Mouse (Mus musculus) heart, embryonic 10.5 days (tissue): ENCODE measurements around the gene Ccdc188. TPM values are rescaled to one million over a fixed set of nuclear protein-coding genes. Genes with fewer than 3 reads are reported as not detected.
A peak's percentile ranks its signal among the peaks of the same experiment; 100 is the strongest.

Experiments
- DNase-seq: peaks from one replicate; pipeline ENCODE4 v3.0.0-alpha.2; 2017; ENCODE audit warnings: low spot score
- H3K27ac ChIP-seq: fragments of 300-500 bp; sonication (generic); 2 replicates; pipeline ENCODE4 v1.5.1; 2016; ENCODE audit warnings: mild to moderate bottlenecking
- H3K27me3 ChIP-seq: fragments of 300-500 bp; sonication (generic); 2 replicates; pipeline ENCODE4 v1.6.1; 2016; ENCODE audit warnings: mild to moderate bottlenecking; ENCODE audit not compliant: poor library complexity, insufficient read depth, severe bottlenecking
- H3K36me3 ChIP-seq: fragments of 300-500 bp; sonication (generic); 2 replicates; pipeline ENCODE4 v1.6.1; 2016; ENCODE audit warnings: mild to moderate bottlenecking, moderate library complexity
- H3K4me1 ChIP-seq: fragments of 300-500 bp; sonication (generic); 2 replicates; pipeline ENCODE4 v1.6.1; 2016; ENCODE audit warnings: mild to moderate bottlenecking
- H3K4me3 ChIP-seq: fragments of 300-500 bp; sonication (generic); 2 replicates; pipeline ENCODE4 v1.5.1; 2016; ENCODE audit warnings: mild to moderate bottlenecking, moderate library complexity
- H3K9me3 ChIP-seq: fragments of 300-500 bp; sonication (generic); 2 replicates; pipeline ENCODE4 v1.6.1; 2016; ENCODE audit warnings: mild to moderate bottlenecking, moderate library complexity
- WGBS: fragments of 180-500 bp; shearing (Covaris S2); methylation state at CpG from one replicate; pipeline ENCODE4 v1.1.7; 2016; 5-methylcytosine and 5-hydroxymethylcytosine counted together
- polyA plus RNA-seq: library from polyadenylated mRNA; unstranded; fragments of >200 nt; fragmentation: Nextera tagmentation; extraction: Ambion mirVana; gene quantifications from 2 replicates; pipeline ENCODE4 v1.2.1, GENCODE M21; 2016

Gene Ccdc188
- not detected in 2 replicates for polyA plus RNA-seq

DNA sequence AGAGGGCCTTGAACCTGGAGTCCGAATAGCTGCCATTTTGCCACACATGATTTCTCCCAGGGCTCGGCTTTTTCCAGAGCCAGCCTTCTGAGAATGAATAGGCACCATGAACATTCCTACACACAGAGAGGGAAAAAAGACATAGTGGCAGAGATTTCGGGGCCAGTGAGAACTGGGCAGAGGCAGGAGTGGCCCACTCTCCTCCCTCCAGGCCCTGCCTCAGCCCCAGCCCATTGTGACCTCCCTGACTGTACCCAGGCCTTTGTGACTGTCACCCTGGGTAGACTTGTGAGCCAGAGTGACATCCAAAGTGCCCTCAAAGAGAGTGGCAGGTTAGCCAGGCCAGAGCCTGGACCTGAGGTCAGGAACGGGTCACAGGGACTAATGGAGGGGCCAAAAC lies at the start of gene Ccdc188:
TSS of gene Ccdc188 (plus strand) at position 301 of the 400 bp plus-strand sequence.
- 84% methylated on average over 4 of the region's 4 CpGs for WGBS
- peaks cover 7% of the 10 kb centered on the region; the same call in 1 of the 2 replicates for H3K27me3 ChIP-seq
- peaks cover 17% of the 10 kb centered on the region for H3K36me3 ChIP-seq
- H3K4me3 ChIP-seq: no peak within 1 kb of the TSS
- peaks cover 47% of the 10 kb centered on the region for H3K4me1 ChIP-seq
- no peaks in the 10 kb centered on the region for H3K9me3 ChIP-seq
- no peak within 1 kb of the TSS; the same call in 1 of the 2 replicates for H3K27ac ChIP-seq
- no peak for DNase-seq

DNA sequence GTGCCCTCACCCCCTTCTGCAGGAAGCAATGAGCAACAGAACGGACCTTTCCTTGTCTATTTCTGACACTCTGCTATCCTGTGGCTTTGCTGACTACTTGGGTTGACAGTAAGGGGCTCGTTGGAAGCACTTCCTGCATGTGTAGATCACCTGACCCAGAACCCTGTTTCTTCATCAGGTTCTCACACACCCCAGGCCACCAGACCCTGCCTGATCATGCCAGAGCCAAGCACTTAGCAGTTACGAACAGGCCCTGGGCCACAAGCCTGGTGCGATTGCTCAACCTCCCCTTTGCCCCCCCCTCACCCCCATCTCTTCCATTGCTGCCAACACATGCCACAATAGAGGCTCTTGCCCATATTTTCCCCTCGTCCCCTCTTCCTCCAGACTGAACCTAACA lies 48.5 kb upstream of the Ccdc188 start:
- DNase-seq: no peak
- Histone ChIP-seq H3K4me1 (peaks cover 17% of the 10 kb centered on the region), H3K36me3 (no peaks in the 10 kb centered on the region)

DNA sequence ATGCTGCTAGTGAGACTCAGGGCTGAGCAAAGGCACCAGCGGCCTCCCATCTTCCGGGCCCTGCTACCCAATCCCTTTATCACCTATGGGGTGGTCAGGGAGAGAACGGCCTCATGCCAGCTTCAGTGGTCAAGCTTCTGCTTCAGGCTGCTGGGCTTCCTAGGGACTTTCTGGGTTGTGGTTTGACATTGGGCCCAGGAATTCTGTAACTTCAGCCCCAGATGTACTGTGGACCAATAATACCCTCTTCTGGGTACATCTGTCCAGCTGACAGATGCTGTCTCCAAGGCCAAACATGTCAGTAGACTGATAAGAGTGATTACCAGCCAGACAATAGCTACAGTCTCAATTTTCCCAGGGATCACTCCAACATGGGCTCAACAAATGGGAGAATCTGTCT lies 47.9 kb upstream of the Ccdc188 start:
- Histone ChIP-seq H3K4me3 (no peak overlapping the region), H3K27me3 (peaks cover 34% of the 10 kb centered on the region; the same call in 1 of the 2 replicates), H3K36me3 (no peaks in the 10 kb centered on the region), H3K4me1 (peaks cover 15% of the 10 kb centered on the region), H3K27ac (no peak overlapping the region), H3K9me3 (no peaks in the 10 kb centered on the region)
- WGBS: 63% methylated on average over 3 of the region's 3 CpGs
- DNase-seq: no peak

More for the DNA sequence above, 48.5 kb upstream of the Ccdc188 start:
- Histone ChIP-seq H3K27ac (no peak overlapping the region), H3K9me3 (no peaks in the 10 kb centered on the region), H3K27me3 (peaks cover 34% of the 10 kb centered on the region; the same call in 1 of the 2 replicates), H3K4me3 (no peak overlapping the region)
- WGBS: 72% methylated on average over 5 of the region's 5 CpGs

DNA sequence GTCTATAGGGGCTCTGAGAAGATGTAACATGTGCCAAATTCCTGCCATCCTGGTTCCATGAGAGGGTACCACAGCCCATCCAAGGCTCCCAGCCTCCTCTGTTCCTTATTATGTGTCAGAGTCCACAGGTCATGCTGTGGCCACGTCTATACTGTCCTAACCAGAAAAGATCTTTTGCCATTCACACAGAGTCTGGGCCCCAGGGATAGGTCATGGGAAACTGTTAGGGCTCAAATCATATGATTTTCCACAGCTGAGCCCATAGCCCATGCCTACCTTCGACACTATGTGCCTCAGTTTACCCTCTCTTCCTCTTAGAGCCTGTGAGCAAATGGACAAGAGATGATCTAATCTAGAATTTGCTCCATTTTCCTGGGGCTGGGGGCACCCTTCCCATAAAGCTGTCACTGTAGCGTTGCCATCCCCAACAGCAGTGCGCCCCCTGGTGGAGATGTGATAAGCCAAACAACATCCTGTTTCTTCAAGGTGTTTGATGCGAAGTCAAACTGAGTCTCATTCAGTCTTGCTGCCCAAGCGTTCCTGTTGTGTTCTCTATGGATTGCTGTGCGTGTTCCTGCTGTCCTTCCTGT lies 45.3 kb upstream of the Ccdc188 start:
- Histone ChIP-seq H3K4me3 (no peak overlapping the region), H3K4me1 (peaks cover 26% of the 10 kb centered on the region), H3K36me3 (no peaks in the 10 kb centered on the region), H3K27me3 (peaks cover 43% of the 10 kb centered on the region; the same call in 1 of the 2 replicates), H3K9me3 (no peaks in the 10 kb centered on the region), H3K27ac (no peak overlapping the region)
- DNase-seq: peak; percentile 84
- 13% methylated on average over 7 of the region's 7 CpGs for WGBS

DNA sequence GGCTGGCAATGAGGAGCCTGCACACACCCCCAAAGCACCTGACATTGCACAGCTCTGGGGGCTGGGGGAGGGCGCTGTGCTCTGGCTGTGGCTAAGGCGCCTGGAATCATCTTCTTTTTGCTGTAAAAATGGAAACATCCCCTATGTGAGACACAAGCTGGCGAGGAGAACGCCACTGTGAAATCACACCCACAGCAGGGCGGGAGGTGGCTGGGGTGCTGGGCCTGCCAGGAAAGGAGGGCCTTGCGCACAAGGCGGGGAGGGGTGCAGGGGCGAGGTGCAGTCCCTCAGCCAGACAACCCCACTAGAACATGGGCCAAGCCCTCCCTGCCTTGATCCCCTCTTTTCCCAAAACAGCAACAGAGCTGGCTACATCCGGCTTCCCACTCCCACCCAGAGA lies 44.4 kb upstream of the Ccdc188 start:
- H3K27ac ChIP-seq: no peak overlapping the region
- peaks cover 42% of the 10 kb centered on the region; the same call in 1 of the 2 replicates for H3K27me3 ChIP-seq
- H3K4me1 ChIP-seq: peaks cover 26% of the 10 kb centered on the region
- 67% methylated on average over 9 of the region's 9 CpGs for WGBS
- DNase-seq: no peak
- H3K36me3 ChIP-seq: no peaks in the 10 kb centered on the region
- H3K4me3 ChIP-seq: no peak overlapping the region
- no peaks in the 10 kb centered on the region for H3K9me3 ChIP-seq

DNA sequence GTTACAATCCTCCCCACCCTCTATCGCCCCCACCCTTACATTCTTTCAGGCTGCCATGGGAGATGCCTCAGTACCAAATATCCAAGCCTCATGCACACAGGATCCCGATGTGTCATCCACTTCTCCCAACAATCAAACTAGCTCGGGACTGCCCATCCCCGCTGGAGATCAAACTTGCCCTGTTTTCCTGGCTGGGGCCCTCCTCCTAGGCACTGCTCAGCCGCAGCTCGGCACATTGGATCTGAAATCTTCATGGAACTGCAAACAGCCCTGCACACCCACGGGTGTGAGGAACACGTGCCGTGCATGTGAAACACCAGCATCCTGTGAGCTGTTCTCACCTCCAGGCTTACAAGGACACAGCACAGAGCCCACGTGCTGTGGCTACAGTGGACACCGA lies 43.9 kb upstream of the Ccdc188 start:
- WGBS: 60% methylated on average over 11 of the region's 11 CpGs
- no peak for DNase-seq
- H3K36me3 ChIP-seq: no peaks in the 10 kb centered on the region
- H3K9me3 ChIP-seq: no peaks in the 10 kb centered on the region
- peaks cover 30% of the 10 kb centered on the region for H3K4me1 ChIP-seq
- peaks cover 42% of the 10 kb centered on the region; the same call in 1 of the 2 replicates for H3K27me3 ChIP-seq
- no peak overlapping the region for H3K4me3 ChIP-seq
- H3K27ac ChIP-seq: no peak overlapping the region

DNA sequence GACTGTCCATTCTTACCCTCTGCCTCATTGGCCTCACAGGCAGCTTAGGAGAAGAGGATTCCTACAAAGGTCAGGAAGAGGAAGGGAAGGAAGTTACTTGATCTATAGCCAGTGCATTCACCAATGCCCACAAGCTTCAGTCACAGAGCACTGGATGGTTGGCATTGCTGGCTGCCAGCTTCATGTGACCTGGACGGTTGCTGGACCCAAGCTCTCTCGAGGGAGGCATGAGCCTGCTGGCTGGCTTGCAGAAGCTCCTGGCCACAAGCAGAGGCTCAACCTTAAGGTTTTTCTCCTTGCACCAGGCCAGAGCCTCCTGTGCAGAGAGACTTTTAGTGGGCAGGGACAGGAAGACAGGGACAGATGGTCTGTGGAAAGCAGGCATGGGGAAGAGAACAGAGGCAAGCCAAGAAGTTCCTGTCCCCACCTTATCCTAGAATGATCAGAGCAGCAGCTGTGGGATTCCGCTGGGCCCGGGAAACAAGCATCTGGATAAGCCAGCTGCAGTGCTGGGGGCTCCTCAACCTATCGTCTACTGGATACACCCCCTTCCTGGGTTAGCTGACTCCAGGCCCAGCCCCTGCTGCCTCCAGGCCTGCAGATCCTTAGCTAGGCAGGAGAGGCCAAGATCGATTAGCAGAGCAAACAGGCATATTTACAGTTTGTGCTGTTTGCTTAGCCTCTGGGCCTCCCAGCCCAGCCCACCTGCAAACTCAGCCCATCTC lies 41.7 kb upstream of the Ccdc188 start:
- peaks cover 27% of the 10 kb centered on the region; the same call in 1 of the 2 replicates for H3K27me3 ChIP-seq

DNA sequence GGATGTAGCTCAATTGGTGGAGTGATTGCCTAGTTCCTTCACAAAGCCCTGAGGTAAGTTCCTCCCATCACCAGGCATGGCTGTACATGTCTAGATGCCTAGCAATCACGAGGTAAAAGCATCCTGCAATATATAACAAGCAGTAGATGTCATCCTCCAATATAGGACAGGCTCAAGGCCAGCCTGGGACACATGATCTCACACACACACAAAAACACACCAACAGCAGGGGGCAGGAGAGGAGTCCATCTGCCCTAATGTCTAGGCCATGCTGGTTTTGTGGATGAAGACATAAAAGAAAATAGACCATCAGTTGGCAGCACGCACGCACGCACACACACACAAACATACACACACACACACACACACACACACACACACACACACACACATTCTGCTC lies 40.9 kb upstream of the Ccdc188 start:
- Histone ChIP-seq H3K4me1 (peaks cover 46% of the 10 kb centered on the region), H3K36me3 (no peaks in the 10 kb centered on the region), H3K4me3 (no peak overlapping the region), H3K27ac (0 out of 2 replicates have a peak overlapping the region, but pooled peaks have one; percentile 17), H3K27me3 (peaks cover 20% of the 10 kb centered on the region; the same call in 1 of the 2 replicates), H3K9me3 (no peaks in the 10 kb centered on the region)
- DNase-seq: no peak
- 88% methylated on average over 4 of the region's 4 CpGs for WGBS

More for the DNA sequence above, 41.7 kb upstream of the Ccdc188 start:
- H3K9me3 ChIP-seq: no peaks in the 10 kb centered on the region
- no peaks in the 10 kb centered on the region for H3K36me3 ChIP-seq
- H3K27ac ChIP-seq: 0 out of 2 replicates have a peak overlapping the region, but pooled peaks have one; percentile 17
- 43% methylated on average over 6 of the region's 6 CpGs for WGBS
- DNase-seq: no peak
- H3K4me1 ChIP-seq: peaks cover 38% of the 10 kb centered on the region
- H3K4me3 ChIP-seq: no peak overlapping the region

DNA sequence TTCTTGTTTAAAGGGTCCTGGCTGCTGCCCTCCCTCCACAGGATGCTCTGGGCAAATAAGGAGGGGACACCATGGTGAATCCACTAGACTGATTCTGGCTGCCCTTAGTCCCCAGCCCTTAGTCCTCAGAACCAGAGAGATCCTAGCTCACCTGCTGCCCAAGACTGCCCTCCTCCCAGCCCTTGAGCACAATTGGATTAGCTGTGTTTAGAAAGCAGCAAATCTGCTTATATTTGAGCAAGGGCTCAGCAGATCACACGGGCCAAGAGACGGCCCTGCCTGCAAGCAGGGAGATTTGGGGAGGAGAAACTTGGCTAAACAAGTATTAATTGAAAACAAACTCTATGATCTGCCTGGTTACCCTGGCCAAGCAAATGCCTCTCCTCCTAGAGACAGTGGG lies 38.1 kb upstream of the Ccdc188 start:
- Histone ChIP-seq H3K36me3 (no peaks in the 10 kb centered on the region), H3K27ac (no peak overlapping the region), H3K4me3 (no peak overlapping the region), H3K9me3 (no peaks in the 10 kb centered on the region), H3K4me1 (peaks cover 41% of the 10 kb centered on the region), H3K27me3 (peaks cover 11% of the 10 kb centered on the region)
- no peak for DNase-seq
- WGBS: 66% methylated on average over 2 of the region's 2 CpGs

DNA sequence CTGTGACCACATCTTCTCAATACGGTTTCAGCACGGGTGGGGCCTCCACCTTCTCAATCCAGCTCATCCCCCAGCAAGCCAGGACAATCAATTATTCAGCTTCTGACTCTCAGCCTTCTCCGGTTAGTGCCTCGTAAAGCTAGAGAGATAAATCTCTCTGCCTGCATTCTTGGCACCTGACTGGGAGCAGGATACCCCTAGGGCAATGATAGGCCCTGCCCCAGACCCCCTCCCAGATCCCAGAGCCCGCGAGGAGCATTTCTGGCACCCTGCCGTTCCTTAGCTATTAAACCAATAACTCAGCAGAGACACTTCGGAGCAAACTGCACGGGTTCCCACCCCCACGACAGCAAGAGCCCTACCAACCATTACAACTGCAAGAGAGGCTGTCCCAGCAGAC lies 36.3 kb upstream of the Ccdc188 start:
- 53% methylated on average over 10 of the region's 10 CpGs for WGBS
- no peak overlapping the region for H3K4me3 ChIP-seq
- H3K36me3 ChIP-seq: no peaks in the 10 kb centered on the region
- no peak overlapping the region; the same call in 1 of the 2 replicates for H3K27ac ChIP-seq
- H3K4me1 ChIP-seq: peaks cover 45% of the 10 kb centered on the region
- H3K27me3 ChIP-seq: peaks cover 8% of the 10 kb centered on the region
- DNase-seq: no peak
- H3K9me3 ChIP-seq: no peaks in the 10 kb centered on the region

DNA sequence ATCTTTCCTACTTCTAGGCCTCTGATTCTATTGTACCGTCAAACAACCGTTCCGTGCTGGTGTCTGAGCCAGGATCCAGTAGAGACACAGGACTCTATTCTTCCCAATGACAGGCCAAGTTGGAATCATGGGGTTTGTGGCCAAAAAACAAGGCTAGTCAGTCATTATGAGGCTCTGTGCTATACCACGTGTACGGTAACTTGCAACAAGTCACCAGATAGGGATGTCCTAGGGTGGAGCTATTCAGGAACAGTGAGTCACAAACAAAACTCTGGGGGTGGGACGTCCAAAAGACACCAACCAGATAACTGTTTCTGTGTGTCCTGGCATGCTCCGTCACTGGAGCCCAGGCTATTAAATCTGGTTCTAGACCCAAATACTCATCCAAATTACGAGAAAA lies 34.9 kb upstream of the Ccdc188 start:
- no peaks in the 10 kb centered on the region for H3K36me3 ChIP-seq
- H3K4me1 ChIP-seq: peaks cover 58% of the 10 kb centered on the region
- no peak overlapping the region for H3K4me3 ChIP-seq
- H3K9me3 ChIP-seq: no peaks in the 10 kb centered on the region
- 81% methylated on average over 8 of the region's 8 CpGs for WGBS
- no peak overlapping the region for H3K27ac ChIP-seq
- H3K27me3 ChIP-seq: no peaks in the 10 kb centered on the region; the same call in 1 of the 2 replicates
- no peak for DNase-seq

DNA sequence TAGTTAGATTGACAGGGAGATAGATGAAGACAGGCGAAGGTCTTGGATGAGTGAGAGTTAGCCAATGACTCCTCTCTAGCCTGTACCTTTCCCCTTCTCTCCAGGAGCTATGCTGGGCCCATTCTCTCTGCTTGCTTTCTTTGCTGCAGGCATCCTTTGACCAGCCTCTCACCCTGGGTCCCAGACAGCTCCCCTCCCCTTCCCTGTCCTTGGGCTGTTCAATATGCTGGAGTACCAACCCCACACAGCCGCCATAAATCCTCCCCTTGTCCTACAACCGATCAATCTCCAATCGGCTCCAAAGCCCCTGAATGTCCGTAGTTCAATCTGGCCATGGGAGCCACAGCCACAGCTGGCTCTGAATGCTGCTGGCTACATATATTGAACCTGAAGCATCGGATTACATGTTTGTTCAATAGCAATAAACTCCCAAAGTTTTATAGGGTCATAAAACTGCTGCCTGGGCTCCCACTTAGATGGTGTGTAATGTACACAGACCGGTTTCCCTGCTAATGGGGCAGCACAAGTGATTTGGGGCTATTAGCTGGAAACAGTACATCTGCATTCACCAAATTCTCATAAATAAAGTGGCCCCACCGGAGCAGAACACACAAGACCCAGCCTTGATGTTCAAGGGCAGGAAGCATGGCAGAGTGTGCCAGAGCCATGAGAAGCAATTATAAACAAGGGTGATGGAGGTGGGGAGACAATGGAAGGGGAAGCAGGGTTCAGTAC lies 31.8 kb upstream of the Ccdc188 start:
- no peak for DNase-seq
- peaks cover 48% of the 10 kb centered on the region for H3K4me1 ChIP-seq
- no peaks in the 10 kb centered on the region; the same call in 1 of the 2 replicates for H3K27me3 ChIP-seq
- no peaks in the 10 kb centered on the region for H3K36me3 ChIP-seq
- WGBS: 84% methylated on average over 8 of the region's 8 CpGs
- no peaks in the 10 kb centered on the region for H3K9me3 ChIP-seq
- no peak overlapping the region for H3K4me3 ChIP-seq
- H3K27ac ChIP-seq: 0 out of 2 replicates have a peak overlapping the region, but pooled peaks have one; percentile 72
